Mouse (Mus musculus): ENCODE data around the gene Cacna1d.

Cacna1d gene

DNA sequence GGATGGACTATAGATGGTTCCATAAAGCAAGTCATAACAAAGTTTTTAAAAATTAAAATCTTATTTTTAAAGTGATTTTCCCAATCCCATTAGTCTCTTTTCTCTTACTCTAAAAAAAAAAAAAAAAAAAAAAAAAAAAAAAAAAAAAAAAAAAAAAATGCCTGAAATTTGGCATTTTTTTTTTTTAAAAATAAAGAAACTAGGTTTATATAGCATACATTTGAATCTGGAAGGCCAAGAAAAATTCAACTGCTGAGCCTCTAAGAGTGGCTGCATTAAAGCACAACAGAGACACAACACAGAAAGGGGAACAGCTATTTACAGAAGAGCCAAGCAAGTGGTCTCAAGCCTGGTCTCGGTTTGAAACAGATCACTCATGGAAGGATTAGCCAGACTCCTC is 112.9 kb downstream of the Cacna1d start:
- in situ Hi-C loops (cut with MboI, MseI), result loop anchor here (10.0 kb wide), 1 partner anchor 1726 kb away; no protein-coding TSS in a partner anchor

DNA sequence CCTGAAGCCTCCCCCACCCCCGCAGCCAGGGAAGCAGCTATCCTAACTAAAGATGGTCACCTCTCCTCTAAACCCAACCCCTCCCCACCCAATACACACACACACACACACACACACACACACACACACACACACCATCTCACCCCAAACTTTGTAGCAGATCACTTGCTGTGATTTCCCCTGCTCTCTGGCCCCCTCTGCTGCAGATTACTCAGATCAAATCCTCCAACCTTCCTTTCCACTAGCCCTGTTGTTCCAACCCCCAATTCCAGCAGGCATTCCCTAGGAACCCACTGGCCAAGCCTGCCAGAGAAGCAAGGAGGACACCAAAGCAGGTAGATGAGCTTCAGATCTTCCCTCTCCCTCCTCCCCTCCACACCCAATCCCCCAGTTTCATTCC is 118.4 kb downstream of the Cacna1d start:
- in situ Hi-C loops (cut with MboI, MseI), result loop anchor here (10.0 kb wide), 1 partner anchor 1732 kb away; no protein-coding TSS in a partner anchor

DNA sequence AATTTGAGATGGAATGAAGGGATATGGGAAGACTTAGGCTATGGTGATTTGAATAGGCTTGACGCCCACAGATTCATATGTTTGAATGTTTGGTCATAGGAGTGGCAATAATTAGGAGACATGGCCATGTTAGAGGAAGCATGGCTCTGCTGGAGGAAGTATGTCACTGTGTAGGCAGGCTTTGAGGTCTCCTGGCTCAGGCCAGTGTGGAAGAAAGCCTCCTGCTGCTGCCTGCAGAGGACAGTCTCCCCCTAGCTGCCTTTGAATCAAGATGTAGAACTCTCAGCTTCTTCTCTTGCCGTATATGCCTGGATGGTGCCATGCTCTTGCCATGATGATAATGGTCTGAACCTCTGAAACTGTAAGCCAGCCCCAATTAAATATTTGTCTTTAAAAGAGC is 120.2 kb downstream of the Cacna1d start:
- in situ Hi-C loops (cut with MboI, MseI), result loop anchor here (10.0 kb wide), 1 partner anchor 1734 kb away; no protein-coding TSS in a partner anchor

DNA sequence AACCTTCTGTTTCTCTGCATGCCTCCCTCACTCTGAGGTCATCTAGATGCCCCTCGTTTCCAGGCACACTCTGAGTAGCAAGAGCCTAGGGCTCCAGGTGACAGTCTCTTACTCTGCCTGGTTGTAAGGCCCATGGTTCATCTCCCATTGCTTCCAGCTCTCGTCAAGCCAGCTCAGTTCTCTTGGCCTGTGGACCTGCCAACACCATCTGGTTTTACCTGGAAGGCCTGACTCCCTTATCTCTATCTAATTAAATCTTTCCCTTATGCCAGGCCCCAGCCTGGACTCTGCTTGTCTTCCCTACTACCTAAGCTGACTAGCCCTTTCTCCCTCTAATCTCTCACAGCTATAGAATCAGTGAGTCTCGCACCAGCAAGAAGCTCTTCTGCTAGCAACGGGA is 124.2 kb downstream of the Cacna1d start:
- in situ Hi-C loops (cut with MboI, MseI), result no loop called here

DNA sequence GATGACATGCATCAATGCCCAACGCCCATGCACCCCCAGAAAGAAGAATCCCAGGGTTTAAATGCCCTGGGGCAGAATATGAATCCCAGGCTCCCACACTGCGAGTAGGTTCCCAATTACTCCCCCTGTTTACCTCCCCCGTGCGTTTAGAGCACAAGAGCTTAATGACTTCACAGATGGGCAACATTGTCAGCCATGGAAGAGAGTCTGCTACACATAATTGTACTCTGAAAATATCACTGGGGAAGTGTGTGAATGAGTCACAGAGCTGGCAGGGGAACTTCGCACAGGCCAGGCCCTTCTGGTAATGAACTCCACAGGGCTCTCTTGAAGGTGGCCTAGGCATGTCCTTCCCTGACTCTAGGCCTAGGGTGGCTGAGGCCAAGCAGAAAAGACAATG is 125.4 kb downstream of the Cacna1d start:
- in situ Hi-C loops (cut with MboI, MseI), result no loop called here

DNA sequence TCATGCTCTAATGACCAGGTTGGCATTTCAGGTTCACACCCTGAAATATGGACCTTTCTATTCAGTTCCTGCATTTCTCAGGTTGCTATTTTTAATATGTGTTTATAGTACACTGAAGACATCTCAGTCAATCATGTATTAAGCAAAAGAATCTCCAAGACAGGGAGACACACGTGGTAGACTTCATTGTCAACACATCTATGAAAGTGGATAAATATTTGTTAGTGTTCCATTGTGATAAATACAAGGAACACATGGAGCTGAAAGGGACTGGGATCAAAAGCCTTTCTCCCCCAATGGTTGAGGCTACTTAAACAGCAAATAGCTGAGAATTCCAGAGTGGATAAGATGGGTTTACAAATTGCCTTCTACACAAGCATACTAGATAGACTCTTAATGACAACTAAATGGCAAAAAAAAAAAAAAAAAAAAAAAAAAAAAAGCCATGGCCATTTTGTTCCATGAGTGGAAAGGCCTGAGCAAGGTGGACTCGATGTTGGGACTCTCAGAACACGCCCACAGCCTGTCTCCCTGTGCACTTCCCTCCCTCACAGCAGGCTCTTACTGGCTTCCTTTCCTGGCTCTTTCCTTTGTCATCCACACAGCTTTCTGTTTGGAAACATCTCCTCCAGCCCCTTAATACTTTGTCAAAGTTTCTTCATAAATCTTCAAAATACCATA is 127.6 kb downstream of the Cacna1d start:
- in situ Hi-C loops (cut with MboI, MseI), result loop anchor here (5.0 kb wide), 1 partner anchor 59 kb away; no protein-coding TSS in a partner anchor

DNA sequence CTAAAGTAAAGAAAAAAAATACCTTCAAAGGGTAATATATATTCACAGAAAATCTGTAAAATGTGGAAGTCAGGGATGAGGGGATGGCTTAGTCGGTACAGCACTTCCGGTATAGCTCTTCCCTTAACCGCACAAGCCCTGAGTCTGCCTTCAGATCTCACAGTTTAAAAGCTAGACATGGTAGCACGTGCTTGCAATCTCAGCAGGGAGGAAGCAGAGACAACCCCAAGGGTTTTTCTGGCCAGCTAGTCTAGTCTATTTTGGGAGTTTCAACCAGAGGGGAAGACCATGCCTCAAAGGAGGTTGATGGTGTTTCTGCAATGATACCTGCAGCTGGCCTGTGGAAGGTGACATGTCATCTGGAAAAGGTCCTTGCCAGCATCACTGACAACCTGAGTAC is 128.9 kb downstream of the Cacna1d start:
- in situ Hi-C loops (cut with MboI, MseI), result loop anchor here (5.0 kb wide), 1 partner anchor 60 kb away; no protein-coding TSS in a partner anchor

DNA sequence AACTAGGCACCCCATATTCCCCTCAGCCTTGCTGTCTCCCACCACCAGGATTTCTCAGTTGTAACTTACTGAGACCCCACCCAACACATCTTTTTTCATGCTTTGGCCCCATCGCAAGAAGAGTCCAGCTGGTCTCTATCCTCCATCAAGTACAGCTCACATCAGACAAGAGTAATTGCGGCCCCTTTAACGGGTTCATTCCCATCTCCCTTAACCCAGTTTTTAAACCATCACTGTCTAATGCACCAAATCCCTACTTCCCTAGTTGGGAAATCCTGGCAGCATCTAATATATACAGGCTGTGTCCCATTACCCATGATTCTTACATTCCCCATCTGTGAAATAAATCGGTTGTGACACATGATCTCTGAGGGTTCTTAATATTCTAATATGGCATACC is 130.8 kb downstream of the Cacna1d start:
- in situ Hi-C loops (cut with MboI, MseI), result loop anchor here (5.0 kb wide), 1 partner anchor 62 kb away; no protein-coding TSS in a partner anchor

DNA sequence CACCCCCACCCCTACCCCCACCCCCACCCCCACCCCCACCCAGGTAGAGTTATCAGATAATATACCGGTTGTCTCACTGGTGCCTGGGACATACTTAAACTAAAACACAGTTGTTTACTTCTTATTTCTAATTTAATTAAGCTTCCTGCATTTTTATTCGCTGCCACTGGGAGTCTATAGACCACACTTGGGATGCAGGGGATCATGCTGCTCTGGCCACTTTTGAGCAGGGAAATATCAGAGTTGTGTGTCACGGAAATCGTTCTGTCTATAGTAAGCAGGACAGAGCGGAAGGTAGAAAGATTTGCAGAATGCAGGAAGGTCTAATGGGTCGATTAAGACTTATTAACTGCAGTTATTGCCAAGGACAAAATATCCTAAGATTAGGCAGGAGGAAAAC is 131.3 kb downstream of the Cacna1d start:
- in situ Hi-C loops (cut with MboI, MseI), result loop anchor here (5.0 kb wide), 1 partner anchor 62 kb away; no protein-coding TSS in a partner anchor

DNA sequence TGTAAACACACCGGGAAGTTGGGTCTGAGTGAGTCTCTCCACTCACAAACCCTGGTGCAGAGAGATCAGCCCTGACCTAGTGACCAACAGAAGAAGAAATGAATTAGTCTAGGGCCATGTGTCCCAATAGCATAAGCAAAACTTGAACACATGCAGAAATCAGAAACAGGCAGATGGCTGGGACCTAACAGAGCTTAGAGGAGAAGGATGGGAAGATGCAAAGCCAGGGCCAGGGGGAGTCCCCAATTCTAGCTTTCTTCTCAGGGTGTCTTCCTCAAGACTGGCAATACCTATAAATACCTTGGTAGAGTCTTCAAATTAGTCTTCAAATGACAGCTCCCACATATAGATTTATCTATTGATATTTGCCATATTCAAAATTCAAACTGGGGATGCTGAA is 133.2 kb downstream of the Cacna1d start:
- in situ Hi-C loops (cut with MboI, MseI), result no loop called here

DNA sequence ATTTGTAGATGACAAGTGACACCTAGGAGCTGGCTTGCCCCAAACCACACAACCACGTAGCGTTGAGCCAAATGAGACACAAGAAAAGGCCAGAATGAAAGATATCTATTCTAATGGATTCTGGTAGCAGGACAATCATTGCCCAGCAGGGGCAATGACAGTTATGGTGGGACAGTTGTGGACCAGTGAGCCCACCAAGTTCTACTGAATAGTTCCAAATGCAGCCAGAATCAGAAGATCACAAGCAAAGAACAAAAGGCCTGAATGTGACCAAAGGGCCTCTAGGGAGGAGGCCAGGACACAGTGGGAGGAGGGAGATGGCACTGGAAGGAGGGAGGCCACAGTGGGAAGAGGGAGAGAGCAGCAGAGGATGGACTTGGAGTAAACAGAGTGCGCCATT is 134.8 kb downstream of the Cacna1d start:
- in situ Hi-C loops (cut with MboI, MseI), result no loop called here

DNA sequence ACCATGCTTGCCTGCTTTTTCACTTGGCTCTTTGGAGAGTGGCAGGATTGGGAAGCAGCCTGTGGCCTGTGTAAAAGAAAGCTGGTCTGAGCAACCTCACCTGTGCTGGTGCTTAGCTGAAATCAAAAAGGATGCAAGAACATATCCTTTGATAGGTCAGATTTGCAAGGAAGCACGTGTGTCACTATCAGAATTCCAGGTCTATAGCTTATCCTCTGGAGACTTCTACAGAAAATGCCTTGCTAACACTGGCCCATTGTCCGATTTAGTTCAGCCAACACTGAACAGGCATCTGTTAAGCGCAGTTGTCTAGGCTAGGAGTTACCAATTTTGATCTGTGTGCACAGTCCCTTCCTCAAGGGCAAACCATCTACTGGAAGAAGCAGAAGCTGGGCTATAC is 136.5 kb downstream of the Cacna1d start:
- in situ Hi-C loops (cut with MboI, MseI), result no loop called here

DNA sequence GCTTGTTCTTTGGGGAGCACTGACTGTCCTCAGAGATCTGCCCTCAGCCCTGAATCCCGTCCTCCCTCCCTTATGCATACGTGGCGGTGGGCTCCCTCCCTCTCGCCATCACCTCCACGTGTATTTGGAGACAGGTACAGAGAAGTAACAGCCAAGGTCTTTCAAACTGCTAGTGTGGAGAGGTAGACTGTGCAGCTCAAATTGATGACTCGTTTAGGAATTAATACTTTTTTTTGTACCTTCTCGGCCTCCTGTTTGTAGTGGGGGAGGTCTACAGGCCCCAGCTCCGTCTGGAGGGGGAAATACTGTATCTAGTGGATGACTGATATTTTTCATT is 137.2 kb downstream of the Cacna1d start:
- in situ Hi-C loops (cut with MboI, MseI), result no loop called here

DNA sequence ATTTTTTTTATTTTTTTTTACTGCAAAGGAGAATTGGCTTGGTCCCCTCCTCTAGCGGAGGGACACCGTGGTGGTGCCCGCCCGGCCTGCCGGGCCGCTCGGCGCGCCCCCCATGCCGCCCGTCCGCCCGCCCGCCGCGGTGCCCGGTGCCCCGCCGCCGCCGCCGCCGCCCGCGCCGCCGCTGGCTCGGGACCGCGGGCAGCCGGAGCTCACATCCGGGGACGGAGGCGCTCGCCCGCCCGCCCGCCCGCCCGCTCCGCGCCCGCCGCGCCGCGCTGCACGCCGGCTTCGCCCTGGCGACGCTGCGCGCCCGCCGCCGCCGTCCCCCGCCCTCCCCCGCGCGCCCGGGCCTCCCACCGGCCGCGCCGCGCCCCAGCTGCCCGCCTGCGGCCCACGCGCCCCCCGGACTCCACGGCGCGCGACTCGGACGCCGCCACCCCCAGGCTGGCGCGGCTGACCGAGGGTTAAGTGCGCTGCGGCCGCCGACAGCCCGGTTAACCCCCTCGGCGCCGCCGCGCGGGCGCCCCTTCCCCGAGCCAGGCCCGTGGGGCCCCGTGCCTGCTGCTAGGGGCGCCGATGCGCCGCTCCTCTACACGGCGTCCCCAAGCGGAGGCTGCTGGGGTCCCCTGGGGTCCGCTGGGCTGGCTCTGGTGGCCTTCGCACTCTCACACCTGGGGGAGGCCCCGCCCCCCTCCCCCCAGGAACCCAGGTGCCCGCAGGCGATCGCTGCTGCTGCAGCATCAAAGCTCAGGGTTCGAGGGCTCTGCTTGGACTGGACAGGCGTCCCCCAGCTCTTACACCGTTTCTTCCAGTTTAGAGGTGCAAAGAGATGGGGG is 137.7 kb downstream of the Cacna1d start:
- in situ Hi-C loops (cut with MboI, MseI), result no loop called here

DNA sequence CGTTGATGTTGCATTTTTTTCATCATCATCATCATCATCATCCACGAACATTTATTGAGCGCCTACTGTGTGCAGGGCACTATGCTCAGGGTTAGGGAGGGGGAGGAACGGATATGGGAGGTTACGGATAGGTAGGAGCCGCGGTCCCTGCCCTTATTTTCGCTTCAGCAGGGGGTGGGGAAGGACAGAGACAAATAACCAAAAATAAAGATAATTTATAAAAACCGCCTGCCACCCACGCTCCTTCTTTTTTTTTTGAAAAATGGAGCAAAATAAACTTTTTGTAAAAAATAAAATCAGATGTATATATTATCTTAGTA is 138.3 kb downstream of the Cacna1d start:
- in situ Hi-C loops (cut with MboI, MseI), result no loop called here

DNA sequence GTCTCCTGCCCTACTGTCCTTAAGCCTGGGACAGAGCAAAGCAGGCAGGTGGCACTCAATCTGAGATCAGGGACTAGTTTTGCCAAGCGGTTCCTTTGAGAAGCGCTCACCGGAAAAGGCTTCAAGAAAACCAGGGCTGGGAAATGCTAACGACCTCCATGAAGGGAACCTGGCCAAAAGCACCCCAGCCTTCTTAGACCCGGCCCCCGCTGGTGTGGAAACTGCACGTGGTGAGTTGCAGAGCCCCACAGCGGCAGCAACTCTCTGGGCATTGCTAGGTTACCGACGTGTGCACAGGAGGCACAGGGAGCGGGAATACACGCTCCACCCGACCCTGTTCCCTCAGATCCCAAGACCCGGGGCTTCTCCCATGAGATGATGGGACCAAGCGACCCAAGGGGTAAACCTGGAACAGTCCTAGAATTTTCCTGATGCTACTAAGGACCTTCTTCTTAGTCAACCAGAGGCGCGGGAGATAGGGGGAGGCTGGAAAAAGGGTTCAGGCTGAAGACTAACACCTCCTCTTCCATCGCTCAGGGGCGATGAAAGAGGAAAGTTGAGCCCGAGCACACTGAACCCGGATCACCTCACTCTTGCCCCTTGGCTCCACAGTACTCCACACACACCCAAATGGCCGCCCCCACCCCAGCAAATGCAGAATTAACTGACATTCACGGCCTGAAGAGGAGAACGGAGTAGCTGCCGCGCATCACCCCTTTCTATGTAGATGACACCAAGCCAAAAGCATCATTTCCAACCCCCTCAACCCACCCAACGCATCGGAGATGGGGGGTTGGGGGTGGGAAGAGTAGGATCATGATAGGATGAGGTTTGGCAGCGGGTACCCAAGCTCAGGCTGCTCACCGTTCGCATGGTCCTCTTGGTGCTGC is 138.9 kb downstream of the Cacna1d start:
- in situ Hi-C loops (cut with MboI, MseI), result no loop called here

DNA sequence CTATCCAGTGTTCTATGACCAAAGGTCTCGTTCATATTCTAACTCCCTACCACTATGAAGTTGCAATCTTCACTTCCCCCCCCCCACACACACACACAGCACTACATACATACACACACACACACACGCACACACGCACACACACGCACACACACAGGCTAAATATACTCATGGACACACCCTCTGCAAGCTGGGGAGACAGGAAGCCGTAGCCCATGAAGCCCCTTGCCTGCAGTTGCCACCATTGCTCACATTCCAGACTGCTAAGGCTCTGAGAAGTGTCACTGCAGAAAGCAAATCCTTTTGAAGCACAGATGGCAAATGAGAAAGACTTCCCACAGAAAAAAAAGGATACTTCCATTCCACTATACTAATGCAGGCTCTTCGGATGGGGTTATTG is 141.0 kb downstream of the Cacna1d start:
- in situ Hi-C loops (cut with MboI, MseI), result no loop called here

DNA sequence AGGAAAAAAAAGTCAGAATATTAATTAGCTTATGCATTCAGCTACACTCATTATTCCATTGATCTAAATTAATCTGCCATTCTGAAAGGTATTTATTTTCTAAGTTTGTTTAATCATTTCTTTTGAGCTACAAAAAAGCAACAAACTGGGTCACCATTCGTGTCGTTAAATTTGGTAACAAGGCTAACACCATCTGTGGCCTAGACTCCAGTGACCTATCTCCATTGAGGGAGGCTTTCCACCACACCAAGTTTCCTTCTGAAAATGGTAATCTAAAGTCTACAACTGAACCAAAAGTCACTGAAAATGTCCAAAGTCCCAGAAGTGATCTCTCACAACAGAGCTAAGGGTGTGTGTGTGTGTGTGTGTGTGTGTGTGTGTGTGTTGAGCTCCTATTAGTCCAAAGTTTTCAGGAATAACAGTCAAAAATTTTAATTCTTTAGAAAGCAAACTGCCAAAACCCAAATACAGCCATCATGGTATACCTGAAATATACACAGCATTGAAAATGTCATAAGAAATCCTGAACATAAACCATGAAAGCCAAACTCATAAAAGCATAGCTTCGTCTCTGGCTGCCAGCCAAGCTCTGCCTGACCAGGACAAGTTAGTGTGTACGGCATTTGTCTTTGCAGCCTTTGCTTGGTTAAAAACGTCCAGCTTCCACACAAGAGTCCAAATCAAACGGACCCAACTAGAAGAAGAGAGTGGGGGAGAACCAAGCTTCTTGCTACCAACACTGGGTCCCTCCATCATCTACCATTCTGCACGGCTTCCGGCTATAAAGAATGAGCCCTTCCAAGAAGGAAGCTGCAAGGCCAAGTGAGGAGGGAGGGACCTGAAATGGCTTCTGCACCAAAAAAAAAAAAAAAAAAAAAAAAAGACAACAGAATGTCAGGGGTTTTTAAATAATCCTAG is 146.0 kb downstream of the Cacna1d start:
- in situ Hi-C loops (cut with MboI, MseI), result no loop called here

DNA sequence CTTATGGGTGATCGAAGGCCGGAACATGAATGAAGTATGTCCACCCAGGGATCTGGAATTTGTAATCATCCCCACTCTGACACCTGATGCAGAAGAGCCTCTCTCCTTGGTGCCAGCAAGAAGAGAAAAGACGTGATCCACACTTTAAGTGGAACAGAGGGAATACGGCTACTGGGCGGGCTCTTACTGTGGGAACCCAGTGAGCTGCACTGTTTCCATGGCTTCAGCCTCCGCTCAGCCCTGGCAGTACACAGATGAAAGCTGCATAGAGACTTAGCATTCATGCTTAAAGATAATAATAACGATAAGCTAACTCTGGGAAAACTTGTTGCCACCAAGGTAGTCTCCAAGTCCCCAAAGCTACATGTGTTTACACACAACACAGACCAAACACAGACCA is 147.5 kb downstream of the Cacna1d start:
- in situ Hi-C loops (cut with MboI, MseI), result no loop called here

DNA sequence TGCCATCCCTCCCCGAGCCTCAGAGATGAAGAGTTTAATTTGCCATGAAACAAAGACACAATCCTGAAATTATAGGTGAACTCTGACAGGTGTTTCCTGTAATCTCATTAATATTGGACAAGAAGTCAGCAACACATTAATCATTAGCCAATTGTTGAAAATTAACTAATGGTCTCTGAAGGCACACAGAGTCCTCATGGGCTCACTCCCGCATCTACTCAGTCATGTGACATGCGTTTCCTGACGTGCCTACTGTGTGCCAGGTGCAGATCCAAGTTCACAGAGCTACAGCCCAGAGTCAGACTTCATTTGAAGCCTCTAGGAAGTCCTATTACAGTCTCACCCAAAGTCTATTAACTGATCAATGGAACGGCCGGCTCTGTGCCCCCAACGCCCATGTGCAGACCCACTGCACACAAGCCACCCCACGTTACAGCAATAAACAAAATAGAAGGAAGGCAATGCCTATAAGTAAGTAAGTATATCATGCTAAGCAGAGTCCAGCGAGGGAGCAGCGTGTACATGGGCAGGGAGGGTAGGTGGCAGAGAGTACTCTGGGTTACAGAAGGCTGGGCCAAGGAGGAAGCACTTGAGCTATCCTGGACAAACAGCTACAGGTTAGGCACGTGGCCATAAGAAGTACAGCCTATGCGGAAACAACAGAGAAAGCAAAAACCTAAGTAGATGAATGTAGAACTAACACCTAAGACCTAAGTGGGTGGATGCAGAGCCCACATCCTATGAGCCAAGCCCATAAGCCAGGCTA is 149.2 kb downstream of the Cacna1d start:
- in situ Hi-C loops (cut with MboI, MseI), result no loop called here
